Mouse (Mus musculus): Measurements from ENCODE around the gene Ntng2.

Gene Ntng2

DNA sequence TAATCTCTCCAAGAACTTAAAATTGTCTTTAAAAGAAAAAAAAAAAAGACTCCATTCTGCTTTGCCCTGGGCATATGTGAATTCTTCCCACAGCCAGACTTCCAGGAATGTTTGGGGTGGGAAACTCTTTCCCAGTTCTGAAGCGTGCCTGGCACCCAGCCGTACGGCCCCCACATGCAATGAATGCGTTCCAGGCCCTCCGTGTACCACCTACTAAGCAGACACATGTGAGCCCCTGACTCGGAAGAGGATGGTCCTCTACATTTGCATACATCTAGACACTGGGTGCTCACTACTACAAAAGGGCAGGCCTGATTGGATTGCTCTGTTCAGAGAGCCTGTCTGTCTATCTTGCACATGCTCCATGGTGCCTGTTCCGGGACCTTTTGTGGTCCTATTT lies 17.0 kb downstream of the Ntng2 start:
- no peak for DNase-seq

DNA sequence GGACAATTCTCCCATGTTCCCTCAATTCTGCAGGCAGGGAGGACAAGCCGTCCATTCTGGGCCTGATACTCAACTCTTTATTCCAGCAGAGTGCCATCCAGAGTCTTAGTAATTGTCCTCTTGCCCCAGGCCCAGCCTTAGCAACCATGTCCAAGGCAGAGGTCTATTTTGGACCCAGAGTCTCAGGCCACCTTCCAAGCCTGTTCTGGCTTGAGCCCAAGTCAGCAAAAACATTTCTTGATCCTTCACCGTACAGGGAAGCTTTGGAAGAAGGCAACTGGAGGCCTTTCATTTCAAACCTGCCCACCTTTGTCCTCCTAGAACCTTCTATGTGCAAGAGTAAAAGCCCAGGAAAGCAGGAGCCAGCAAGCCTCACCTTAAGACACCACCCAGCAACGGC lies 17.8 kb downstream of the Ntng2 start:
- DNase-seq, result no peak

DNA sequence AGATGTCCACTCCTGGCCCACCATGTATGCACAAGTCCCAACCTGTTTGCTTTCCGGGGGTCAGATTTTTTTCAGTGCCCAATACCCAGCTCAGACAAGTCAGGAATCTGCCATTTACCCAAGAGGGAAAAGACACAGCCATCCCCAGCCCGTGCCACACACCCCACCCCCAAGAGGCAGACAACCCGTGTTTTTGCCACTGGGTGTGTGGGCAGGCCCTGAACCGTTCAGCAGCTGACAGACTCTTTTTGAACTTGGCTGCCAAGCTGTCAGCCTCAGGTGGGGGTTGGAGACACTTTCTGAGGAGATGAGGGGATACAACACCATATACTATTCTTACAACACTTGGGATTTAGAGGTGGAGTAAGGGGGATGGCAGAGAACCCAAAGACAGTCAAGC lies 18.8 kb downstream of the Ntng2 start:
- no peak for DNase-seq

DNA sequence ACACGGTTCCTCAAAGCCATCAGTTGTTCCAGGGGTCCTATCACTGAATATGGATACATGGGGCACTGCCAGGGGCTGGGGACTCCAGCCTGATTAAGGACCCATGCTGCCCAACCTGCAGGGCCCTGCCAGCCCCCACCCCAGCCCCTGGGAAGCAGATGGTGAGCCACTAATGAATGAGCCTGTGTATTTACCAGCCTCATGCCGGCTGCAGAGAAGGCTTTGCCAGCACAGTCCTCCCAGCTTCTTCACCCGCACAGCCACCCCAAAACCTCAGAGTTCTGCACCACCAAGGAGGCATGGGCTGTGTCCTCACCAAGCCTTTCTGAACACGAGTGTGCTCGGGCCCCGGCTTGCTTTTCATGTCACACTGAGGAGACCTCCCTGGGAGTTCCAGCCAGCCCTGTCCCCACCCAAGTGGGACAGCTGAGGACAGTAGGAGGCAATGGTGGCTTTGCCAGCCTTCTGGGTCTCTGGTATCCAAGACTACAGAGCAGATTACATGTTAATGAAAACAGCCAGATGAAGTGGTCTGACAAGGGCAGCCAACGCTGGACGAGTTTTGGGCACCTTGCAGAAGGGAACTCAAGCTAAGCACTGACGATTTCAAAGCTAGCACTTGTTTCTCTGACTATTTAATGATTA lies 22.5 kb downstream of the Ntng2 start:
- DNase-seq, result no peak

- DNase-seq, result no peak
These were observed 26.1 kb downstream of the Ntng2 start for GRCm38 (mm10) chr2:29226671-29227070.

- no peak for DNase-seq
These were observed 29.1 kb downstream of the Ntng2 start for GRCm38 (mm10) chr2:29223591-29224262.

- DNase-seq, result no peak
These were observed 30.5 kb downstream of the Ntng2 start for GRCm38 (mm10) chr2:29222302-29222701.

DNA sequence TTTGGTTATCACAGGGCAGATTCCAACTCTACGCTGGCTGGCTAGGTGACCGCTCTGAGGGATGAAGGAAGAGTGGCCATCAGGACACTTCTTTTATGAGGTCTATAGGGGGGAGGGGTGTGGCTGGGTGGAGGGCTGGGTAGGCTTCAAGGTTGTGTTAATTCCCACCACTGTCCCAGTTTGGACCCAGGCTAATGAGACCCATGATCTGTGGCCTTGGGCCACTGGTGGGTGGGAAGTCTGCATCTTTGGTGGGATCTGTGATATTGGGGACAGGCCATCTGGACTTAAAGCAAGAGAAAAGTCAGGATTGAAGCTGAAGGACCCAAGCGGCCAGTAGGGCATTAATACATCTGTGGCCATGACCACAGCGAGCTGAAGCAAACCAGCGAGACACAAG lies 34.0 kb downstream of the Ntng2 start:
- DNase-seq, result no peak

DNA sequence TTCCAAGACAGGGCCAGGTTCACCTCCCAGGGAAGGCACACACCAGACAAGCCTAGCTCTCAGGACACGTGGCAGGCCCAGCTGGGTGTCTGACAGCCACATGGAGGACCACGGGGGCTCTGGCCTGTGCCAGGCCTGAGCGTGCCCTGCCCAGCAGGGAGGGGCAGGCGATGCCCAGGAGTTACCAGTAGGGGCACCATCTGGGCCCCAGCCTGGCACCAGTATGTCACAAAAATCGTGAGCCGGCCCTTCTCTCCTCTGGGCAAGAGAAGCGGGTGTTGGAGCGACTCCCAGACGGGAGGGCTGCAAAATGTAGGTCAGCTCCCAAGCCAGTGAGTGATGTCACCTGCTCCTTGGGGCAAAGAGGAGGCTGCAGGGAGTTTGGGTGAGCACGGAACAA lies 34.9 kb downstream of the Ntng2 start:
- no peak for DNase-seq

- no peak for DNase-seq
These were observed 35.8 kb downstream of the Ntng2 start for GRCm38 (mm10) chr2:29217042-29217441.

- DNase-seq, result peak; percentile 55
These were observed 36.4 kb downstream of the Ntng2 start for GRCm38 (mm10) chr2:29216286-29217012.

- DNase-seq, result no peak
These were observed 46.6 kb downstream of the Ntng2 start for GRCm38 (mm10) chr2:29206156-29206555.

DNA sequence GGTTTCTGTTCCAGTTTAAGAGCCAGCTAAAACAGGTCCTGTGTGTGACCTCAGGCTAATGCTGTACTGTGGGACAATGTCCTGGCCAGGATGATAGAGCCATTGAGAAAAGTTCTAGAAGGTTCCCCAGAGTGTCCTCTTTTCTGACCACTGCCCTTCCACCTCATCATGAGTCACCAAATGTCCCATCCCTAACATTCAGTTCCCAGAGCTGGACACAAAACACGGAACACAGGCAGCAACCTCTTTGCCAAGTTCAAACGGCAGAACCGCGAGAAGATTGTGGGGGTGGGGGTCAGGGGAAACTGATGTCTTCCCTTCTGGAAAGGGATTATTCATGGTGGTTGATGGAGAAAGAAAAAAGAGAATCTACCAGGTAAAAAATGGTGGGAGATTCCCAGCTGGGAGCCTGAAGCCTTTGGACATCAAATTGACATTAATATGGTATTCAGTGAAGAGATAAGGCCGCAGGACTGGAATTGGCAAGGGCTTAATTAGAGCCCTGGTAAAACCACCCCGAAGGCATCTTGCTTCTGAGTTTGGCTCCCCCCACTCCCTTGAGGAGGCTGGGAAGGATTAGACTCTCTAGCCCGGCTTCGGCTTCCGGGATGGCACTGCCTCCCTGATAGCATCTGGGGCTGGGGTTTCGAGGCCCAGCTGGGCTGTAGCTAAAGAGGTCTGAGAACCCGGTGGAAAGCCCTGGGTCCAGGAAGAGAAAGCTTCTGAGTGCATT lies 51.4 kb downstream of the Ntng2 start:
- DNase-seq, result no peak

DNA sequence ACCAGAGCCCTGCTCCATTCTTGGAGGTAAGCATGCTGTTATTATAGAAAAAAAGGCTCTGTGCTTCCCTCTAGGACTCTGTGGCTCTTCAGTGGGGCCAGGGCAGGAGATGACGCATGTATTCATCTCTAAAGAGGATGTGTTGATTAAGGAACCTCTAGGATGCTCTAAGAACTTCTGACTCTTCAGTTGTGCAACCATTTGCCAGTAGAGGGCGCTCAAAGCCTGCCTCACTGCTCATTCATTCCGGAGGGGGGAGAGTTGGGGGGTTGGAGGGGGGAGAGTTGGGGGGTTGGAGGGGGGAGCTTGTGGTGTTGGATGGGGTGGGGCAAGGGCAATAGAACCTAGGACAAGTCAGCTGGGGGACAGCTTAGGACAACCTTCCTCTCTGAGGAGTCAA lies 52.9 kb downstream of the Ntng2 start:
- DNase-seq, result peak; percentile 41

DNA sequence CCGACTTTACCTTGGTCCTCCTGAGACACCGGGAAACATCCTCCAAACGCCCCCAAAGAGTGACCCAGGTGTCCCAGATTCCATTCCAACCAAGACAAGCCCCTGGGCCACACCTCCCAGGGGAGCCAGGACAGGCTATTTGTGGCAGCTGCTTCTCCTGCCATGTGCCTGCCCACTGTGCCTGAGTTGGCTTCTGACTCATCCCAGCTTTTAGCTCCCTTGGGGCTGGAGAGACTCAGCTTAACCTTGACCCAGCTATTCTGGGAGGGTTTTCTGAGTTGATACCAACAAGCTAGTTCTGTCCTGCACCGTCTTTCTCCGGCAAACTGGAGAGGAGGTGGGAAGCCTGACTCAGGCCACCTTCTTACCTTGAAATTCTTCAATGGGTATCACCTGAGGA lies 54.4 kb downstream of the Ntng2 start:
- DNase-seq, result no peak

GRCm38 (mm10) chr2:29196844-29197243 lies 56.0 kb downstream of the Ntng2 start:
- no peak for DNase-seq

DNA sequence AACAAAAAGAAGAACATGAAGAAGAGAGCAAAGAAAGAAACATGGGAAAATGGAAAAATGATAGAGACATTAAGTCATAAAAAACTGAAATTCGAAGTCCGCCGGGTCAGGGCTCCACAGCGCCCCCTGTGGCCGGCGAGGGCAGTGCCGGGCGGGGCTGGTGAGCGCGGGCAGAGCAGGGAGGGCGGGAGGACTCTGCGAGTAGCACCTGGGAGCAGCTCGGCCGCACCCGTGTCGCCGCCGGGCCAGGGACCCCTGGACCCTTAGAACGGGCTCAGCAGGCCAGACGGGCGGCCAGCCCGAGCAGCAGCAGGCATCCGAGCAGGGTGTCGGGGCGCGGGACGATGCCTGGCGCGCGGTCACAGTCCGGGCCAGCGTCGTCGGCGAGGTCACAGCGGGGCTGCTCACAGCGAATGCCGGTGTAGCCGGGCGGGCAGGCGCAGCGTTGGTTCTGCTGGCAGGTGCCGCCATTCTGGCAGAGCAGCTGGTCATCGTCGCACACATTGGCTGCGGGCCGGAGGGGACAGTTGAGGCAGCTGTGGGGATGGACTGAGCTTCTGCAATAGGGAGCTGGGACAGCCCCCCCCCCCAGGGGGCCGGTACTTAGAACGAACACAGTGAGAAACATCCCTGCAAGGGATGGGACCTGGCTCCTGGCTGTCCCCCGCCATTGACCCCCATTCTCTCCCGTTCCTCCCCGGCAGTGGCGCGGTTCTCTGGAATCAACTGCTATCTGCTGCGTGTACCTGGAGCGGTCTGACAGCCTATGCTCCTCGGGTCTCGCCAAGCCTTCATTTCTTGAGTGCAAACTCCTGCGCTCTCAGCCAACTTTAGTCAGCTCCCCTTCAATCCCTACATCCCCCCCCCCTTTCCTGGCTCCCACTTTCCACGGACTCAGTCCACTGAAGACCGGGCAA lies 58.0 kb downstream of the Ntng2 start:
- peak; percentile 81 for DNase-seq

DNA sequence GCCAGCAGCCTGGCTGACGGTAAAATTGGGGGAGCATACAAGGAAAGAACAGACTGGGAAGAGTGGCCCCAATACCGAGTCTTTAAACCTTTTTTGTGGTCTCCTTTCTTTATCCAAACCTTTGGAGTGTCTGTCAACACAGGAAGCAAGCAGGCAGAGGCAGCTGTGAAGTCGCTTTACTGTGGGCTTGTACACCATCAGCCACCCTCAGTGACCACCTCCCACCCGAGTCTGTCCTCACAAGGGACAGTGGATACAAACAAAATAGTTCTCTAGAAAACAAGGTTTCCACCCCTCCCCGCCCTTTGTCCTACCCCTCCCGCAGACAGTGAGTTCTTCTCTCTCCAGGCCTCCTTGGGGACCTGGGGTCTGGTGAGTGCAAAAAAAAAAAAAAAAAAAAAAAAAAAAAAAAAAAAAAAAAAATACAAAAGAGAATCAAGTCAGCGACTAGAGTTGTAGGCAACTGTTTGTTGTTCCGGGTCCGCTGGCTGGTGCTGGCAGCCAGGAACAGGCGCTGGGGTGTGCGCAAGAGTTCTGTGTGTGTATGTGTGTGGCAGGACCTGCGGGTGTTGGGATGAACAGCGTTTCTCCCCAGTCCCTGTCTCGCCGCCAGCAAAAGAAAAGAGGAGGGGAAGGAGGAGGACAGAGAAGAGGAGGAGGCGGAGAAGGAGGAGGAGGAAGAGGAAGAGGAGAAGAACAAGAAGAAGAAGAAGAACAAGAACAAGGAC lies 58.8 kb downstream of the Ntng2 start:
- DNase-seq, result no peak

DNA sequence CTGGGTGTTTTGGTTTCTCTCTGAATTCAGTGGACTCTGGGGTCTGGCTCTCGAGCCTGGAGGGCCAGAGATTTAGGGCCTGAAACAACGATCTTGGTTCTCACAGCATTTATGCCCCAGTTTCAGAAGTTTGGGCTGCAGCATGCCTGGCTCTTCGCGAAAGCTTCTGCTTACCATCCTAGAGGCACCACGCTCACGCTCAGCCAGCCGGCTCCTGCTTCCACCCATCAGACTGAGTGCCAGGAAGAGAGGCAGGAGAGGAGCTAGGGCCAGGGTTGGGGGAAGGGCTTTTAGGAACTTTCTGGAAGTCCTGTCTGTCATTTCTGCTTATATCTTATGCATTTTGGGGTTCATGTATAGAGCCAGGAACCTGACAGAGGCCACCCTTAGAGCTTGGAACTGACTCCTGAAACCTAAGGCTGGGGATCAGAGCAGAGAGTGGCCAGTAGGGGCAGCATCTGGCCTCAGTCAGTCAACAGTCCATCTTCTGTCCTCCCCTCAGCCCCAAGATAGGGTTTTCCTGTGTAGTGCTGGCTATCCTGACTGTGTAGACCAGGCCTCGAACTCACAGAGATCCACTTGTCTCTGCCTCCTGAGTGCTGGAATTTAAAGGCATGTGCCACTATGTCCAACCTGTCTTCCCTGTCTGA lies 60.1 kb downstream of the Ntng2 start:
- DNase-seq, result no peak

DNA sequence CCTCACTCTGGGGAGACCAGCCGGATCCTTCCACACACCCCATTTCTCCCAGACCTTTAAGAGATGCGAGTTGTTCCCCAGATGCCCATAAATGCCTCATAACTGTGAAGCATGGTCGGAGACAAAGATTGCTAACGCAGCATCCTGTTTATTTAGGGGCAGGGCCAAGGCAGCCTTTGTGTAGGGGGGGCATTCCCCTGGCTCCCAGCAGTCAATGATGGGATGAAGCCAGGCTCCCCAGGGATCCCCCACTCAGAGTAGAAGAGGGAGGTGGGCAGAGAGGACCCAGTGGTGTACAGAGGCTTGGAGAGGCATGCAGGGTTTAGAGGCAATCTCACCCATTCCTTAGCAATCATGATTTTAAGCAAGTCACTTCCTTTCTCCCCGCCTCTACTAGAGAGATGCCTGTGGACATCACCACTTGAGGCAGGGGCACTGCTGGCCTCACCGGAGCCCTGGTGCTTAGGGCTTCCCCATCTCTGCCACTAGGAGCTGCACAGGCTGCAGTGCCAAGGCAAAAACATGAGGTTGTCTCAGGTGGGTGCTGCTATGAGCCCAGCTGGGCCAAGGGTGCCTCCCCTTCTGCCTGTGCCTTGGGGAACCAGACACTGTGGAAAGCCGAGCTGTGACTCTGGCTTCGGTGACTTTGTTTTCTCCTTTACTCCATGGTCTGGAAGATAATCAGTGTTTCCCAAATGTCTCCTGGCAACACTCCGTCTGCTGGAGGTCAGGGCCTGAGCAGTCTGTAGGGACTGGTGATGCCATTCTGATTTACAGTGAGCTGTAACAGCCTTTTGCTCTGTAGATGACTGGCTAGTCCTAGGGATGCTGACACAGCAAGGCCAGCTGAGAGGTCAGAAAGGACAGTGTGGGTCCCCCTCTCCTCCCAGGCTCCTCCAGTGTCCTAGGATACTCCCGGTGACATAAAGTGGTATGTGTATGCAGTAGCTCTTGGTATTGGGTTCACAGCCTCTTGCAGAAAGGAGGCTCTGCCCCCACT lies 61.3 kb downstream of the Ntng2 start:
- peak; percentile 7 for DNase-seq

Data from kidney, adult 18-20 months (tissue).